Mouse (Mus musculus): ENCODE results near the gene Btbd3. TPM values are rescaled to one million over a fixed set of nuclear protein-coding genes. Genes with fewer than 3 reads are reported as not detected.

Gene Btbd3
- 29.2 and 31.6 TPM in 2 replicates for polyA plus RNA-seq (2015; fragmentation: Nextera tagmentation; extraction: Ambion mirVana)

DNA sequence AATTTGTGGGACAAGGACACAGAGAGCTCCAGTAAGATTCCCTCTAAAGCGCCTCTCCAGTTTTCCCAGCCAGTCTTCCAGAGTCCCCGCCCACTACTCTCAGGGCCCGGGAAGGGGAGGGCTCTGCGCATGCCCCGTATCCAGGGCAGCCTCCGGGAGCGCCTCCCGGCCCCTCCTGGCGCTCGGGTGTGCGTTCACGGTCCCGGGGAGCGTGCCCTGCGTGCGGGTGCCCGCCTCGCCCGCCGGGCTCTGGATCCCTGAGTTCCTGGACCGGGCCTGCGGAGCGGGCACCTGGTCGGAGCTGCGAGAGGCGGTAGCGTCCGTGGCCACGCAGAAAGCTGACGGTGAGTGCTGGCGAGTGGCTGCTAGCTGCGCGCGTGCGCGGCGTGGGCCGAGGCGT is at the start of gene Btbd3:
TSS of gene Btbd3 (plus strand) at position 155 of the 400 bp plus-strand sequence.
- Histone ChIP-seq H3K4me1 (replicated peaks) (peaks cover 27% of the 10 kb centered on the region), H3K36me3 (no peaks in the 10 kb centered on the region), H3K9me3 (no peaks in the 10 kb centered on the region), H3K4me3 (replicated peaks) (peak within 1 kb of the TSS; percentile 93), H3K27ac (peak within 1 kb of the TSS; percentile 87), H3K9ac (replicated peaks) (peak within 1 kb of the TSS; percentile 91), H3K4me2 (replicated peaks) (peak within 1 kb of the TSS; percentile 79), H3K27me3 (no peaks in the 10 kb centered on the region)
- peak; percentile 99 for ATAC-seq
- WGBS, result under 1% methylated on average over 38 of the region's 39 CpGs

DNA sequence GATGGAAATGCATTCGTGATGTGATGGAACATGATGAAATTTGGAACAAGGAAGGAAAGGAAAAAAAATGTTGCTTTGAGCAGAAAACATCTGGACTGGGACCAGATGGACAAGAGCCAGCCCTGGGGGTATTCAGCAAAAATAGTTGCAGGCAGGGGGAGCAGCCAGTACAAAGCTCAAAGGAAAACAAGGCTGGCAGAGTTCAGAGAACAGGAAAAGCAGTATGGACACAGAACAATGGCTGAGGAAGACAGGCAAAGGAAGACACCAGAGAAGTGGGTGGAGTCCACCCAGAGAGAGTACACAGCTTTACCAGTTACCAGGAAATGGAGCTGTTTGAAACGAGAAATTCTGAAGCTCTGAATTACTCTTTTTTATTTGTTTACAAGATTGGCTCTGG is 40.8 kb upstream of the Btbd3 start:
- Histone ChIP-seq H3K9ac (replicated peaks) (no peak overlapping the region), H3K27ac (no peak overlapping the region), H3K27me3 (no peaks in the 10 kb centered on the region), H3K36me3 (no peaks in the 10 kb centered on the region), H3K9me3 (no peaks in the 10 kb centered on the region), H3K4me2 (replicated peaks) (no peak overlapping the region), H3K4me1 (replicated peaks) (peaks cover 4% of the 10 kb centered on the region; the same call in 1 of the 2 replicates), H3K4me3 (replicated peaks) (no peak overlapping the region)
- WGBS, result 61% methylated on average over 2 of the region's 2 CpGs
- ATAC-seq, result no peak

GRCm38 (mm10) chr2:138220269-138220668 is 36.1 kb upstream of the Btbd3 start:
- WGBS, result 69% methylated on average over 1 of the region's 1 CpGs
- no peaks in the 10 kb centered on the region for H3K27me3 ChIP-seq
- H3K27ac ChIP-seq, result no peak overlapping the region
- H3K36me3 ChIP-seq, result no peaks in the 10 kb centered on the region
- no peak overlapping the region for H3K4me2 ChIP-seq (replicated peaks)
- no peaks in the 10 kb centered on the region for H3K9me3 ChIP-seq
- H3K4me3 ChIP-seq (replicated peaks), result no peak overlapping the region
- H3K9ac ChIP-seq (replicated peaks), result no peak overlapping the region
- peaks cover 4% of the 10 kb centered on the region; the same call in 1 of the 2 replicates for H3K4me1 ChIP-seq (replicated peaks)
- ATAC-seq, result no peak

GRCm38 (mm10) chr2:138232247-138232646 is 24.1 kb upstream of the Btbd3 start:
- WGBS, result 78% methylated on average over 5 of the region's 5 CpGs
- H3K36me3 ChIP-seq, result no peaks in the 10 kb centered on the region

DNA sequence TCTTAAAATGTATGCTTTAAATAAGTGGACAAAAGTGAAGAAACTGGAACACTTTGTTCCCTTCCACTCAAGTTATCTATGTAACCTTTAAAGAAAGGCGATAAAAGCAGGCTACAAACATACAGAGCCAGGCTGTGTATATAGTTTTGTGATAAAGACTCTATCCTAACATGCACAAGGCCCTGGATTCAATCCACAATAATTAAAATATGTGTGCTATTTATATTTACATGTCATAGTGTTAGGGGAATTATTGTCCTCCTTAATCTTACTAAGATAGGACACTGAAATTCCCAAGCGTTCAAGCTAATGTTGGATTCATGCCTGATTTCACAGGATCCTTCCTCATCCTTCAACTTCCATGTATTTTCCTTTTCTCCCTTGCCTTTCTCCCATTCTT is 20.2 kb upstream of the Btbd3 start:
- WGBS, result 83% methylated on average over 2 of the region's 2 CpGs
- H3K9me3 ChIP-seq, result no peaks in the 10 kb centered on the region

More at GRCm38 (mm10) chr2:138232247-138232646, 24.1 kb upstream of the Btbd3 start:
- Histone ChIP-seq H3K4me1 (replicated peaks) (no peaks in the 10 kb centered on the region), H3K4me3 (replicated peaks) (no peak overlapping the region), H3K27ac (no peak overlapping the region), H3K9ac (replicated peaks) (no peak overlapping the region), H3K27me3 (no peaks in the 10 kb centered on the region), H3K4me2 (replicated peaks) (no peak overlapping the region), H3K9me3 (no peaks in the 10 kb centered on the region)
- no peak for ATAC-seq

GRCm38 (mm10) chr2:138242452-138242851 is 13.9 kb upstream of the Btbd3 start:
- no peak for ATAC-seq
- Histone ChIP-seq H3K9me3 (no peaks in the 10 kb centered on the region), H3K4me1 (replicated peaks) (no peaks in the 10 kb centered on the region), H3K4me3 (replicated peaks) (no peak overlapping the region), H3K27ac (no peak overlapping the region), H3K9ac (replicated peaks) (no peak overlapping the region), H3K36me3 (no peaks in the 10 kb centered on the region), H3K4me2 (replicated peaks) (no peak overlapping the region), H3K27me3 (no peaks in the 10 kb centered on the region)
- 82% methylated on average over 5 of the region's 5 CpGs for WGBS

More for the DNA sequence above, 20.2 kb upstream of the Btbd3 start:
- H3K4me1 ChIP-seq (replicated peaks), result no peaks in the 10 kb centered on the region
- no peaks in the 10 kb centered on the region for H3K27me3 ChIP-seq
- H3K4me2 ChIP-seq (replicated peaks), result no peak overlapping the region
- no peak overlapping the region for H3K9ac ChIP-seq (replicated peaks)
- no peak for ATAC-seq
- no peak overlapping the region for H3K4me3 ChIP-seq (replicated peaks)
- H3K27ac ChIP-seq, result no peak overlapping the region
- no peaks in the 10 kb centered on the region for H3K36me3 ChIP-seq

DNA sequence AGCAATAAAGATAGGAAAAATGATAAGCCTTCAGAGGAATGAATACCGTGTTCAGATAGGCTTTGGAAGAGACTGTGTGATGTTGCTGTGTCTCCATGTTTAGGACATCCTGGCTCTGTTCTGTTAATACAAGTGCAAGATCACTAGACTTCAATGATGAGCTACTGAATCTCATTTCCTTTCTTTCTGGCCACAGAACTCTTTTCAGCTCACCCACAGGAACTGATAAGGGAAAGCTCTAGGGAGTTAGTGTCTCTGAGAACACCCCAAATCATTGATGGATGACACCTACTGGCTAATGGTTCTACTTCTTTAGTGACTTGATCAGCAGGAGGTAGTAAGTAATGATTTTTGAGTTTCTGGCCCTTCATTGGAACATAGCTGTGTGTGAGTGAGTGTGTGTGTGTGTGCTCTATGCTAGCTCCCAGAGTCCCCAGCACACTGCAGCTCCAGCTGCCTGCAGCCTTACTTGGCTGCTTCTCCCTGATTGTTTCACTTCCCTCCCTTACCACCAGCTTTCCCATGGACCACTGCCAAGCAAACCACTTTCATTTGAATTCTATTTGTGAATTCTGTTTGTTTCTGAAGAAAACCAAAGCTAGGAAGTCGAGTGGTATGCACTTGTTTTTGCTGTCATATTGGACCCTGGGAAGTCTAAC is 10.6 kb upstream of the Btbd3 start:
- no peaks in the 10 kb centered on the region for H3K4me1 ChIP-seq (replicated peaks)
- H3K9me3 ChIP-seq, result no peaks in the 10 kb centered on the region
- no peak overlapping the region for H3K27ac ChIP-seq
- no peak overlapping the region for H3K9ac ChIP-seq (replicated peaks)
- no peak overlapping the region for H3K4me3 ChIP-seq (replicated peaks)
- H3K27me3 ChIP-seq, result no peaks in the 10 kb centered on the region
- no peaks in the 10 kb centered on the region for H3K36me3 ChIP-seq
- WGBS, result 66% methylated on average over 2 of the region's 2 CpGs
- peak; percentile 55; the same call in 1 of the 2 replicates for ATAC-seq
- no peak overlapping the region for H3K4me2 ChIP-seq (replicated peaks)

GRCm38 (mm10) chr2:138247986-138248385 is 8.4 kb upstream of the Btbd3 start:
- H3K27ac ChIP-seq, result no peak overlapping the region
- H3K9ac ChIP-seq (replicated peaks), result no peak overlapping the region
- H3K4me3 ChIP-seq (replicated peaks), result no peak overlapping the region
- H3K9me3 ChIP-seq, result no peaks in the 10 kb centered on the region
- H3K4me2 ChIP-seq (replicated peaks), result no peak overlapping the region
- ATAC-seq, result no peak
- H3K36me3 ChIP-seq, result no peaks in the 10 kb centered on the region
- 84% methylated on average over 2 of the region's 2 CpGs for WGBS
- no peaks in the 10 kb centered on the region for H3K27me3 ChIP-seq
- H3K4me1 ChIP-seq (replicated peaks), result no peaks in the 10 kb centered on the region

GRCm38 (mm10) chr2:138256851-138257471 is 596 bp downstream of the Btbd3 start:
- H3K27ac ChIP-seq, result peak overlapping the region; percentile 87
- H3K4me2 ChIP-seq (replicated peaks), result peak overlapping the region; percentile 79
- peak overlapping the region; percentile 93 for H3K4me3 ChIP-seq (replicated peaks)
- no peaks in the 10 kb centered on the region for H3K36me3 ChIP-seq
- peak overlapping the region; percentile 91 for H3K9ac ChIP-seq (replicated peaks)
- H3K27me3 ChIP-seq, result no peaks in the 10 kb centered on the region
- H3K4me1 ChIP-seq (replicated peaks), result peaks cover 27% of the 10 kb centered on the region
- under 1% methylated on average over 51 of the region's 51 CpGs for WGBS
- ATAC-seq, result peak; percentile 86
- no peaks in the 10 kb centered on the region for H3K9me3 ChIP-seq

- H3K27ac ChIP-seq, result no peak overlapping the region; the same call in 1 of the 2 replicates
- H3K9me3 ChIP-seq, result no peaks in the 10 kb centered on the region
- peak overlapping the region; percentile 91 for H3K9ac ChIP-seq (replicated peaks)
- peaks cover 29% of the 10 kb centered on the region for H3K4me1 ChIP-seq (replicated peaks)
- peak overlapping the region; percentile 79 for H3K4me2 ChIP-seq (replicated peaks)
- no peaks in the 10 kb centered on the region for H3K36me3 ChIP-seq
- peak; percentile 10 for ATAC-seq
- peak overlapping the region; percentile 93 for H3K4me3 ChIP-seq (replicated peaks)
- no peaks in the 10 kb centered on the region for H3K27me3 ChIP-seq
- 0% methylated on average over 10 of the region's 10 CpGs for WGBS
These were observed 1.4 kb downstream of the Btbd3 start for GRCm38 (mm10) chr2:138257692-138258315.

DNA sequence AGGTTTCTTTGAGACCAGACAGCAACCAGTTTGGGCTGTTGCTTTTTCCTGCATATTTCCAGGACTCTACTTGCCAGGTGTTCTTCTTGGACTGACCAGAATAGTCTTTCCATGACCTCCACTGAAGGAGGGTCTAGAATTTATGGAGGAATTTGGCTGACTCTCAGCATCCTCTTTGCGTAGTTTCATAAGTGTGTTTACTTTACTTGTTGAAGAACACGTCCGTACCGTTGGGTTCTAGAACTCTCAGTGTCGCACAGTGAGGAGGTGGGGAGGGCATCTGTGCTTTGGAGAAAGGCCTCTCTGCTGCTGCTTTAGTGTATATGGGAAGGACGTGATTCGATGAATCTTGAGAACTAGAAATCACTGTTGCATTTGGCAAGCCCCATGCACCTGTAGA is 4.8 kb downstream of the Btbd3 start:
- no peak overlapping the region for H3K9ac ChIP-seq (replicated peaks)
- no peaks in the 10 kb centered on the region for H3K36me3 ChIP-seq
- no peaks in the 10 kb centered on the region for H3K27me3 ChIP-seq
- WGBS, result 91% methylated on average over 7 of the region's 7 CpGs
- no peaks in the 10 kb centered on the region for H3K9me3 ChIP-seq
- ATAC-seq, result no peak
- no peak overlapping the region for H3K4me2 ChIP-seq (replicated peaks)
- H3K27ac ChIP-seq, result no peak overlapping the region
- H3K4me1 ChIP-seq (replicated peaks), result peaks cover 43% of the 10 kb centered on the region
- no peak overlapping the region for H3K4me3 ChIP-seq (replicated peaks)

DNA sequence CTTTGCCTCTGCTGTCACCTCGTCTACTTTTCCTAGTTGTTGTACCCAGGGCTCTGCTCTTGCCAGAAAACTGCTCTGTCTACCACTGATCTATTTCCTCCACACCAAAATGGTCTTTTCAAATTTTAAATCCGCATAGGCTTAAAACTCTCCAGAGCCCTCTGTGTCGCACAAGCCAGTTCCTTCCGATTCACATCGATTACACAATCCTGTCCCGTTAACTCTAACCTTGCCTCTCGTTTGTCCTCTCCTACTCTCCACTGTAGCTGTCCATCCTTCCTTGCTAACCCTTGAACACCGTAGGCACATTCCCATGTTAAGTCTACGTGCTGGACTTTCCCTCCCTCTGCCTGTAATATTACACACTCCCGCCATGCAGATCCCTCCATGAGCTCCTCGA is 6.5 kb downstream of the Btbd3 start:
- ATAC-seq, result no peak
- WGBS, result 90% methylated on average over 11 of the region's 11 CpGs
- Histone ChIP-seq H3K9ac (replicated peaks) (no peak overlapping the region), H3K27me3 (no peaks in the 10 kb centered on the region), H3K27ac (no peak overlapping the region), H3K4me1 (replicated peaks) (peaks cover 54% of the 10 kb centered on the region), H3K9me3 (no peaks in the 10 kb centered on the region), H3K4me2 (replicated peaks) (no peak overlapping the region), H3K36me3 (no peaks in the 10 kb centered on the region), H3K4me3 (replicated peaks) (no peak overlapping the region)

All from midbrain, embryonic 13.5 days (tissue).